Mouse (Mus musculus) intestine, postnatal 0 days (tissue): ENCODE results near the gene Neu1. TPM values are rescaled to one million over a fixed set of nuclear protein-coding genes. Genes with fewer than 3 reads are reported as not detected.
A peak's percentile ranks its signal among the peaks of the same experiment; 100 is the strongest.

ENCODE experiments used
- ATAC-seq: fragments of 200-750 bp; cut with Nextera tagmentation; 2 replicates; pipeline ENCODE4 v1.8.0; 2017; ENCODE audit warnings: mild to moderate bottlenecking, moderate TSS enrichment, moderate library complexity
- H3K27ac ChIP-seq: fragments of 300-500 bp; sonication (generic); 2 replicates; pipeline ENCODE4 v1.5.1; 2014; ENCODE audit warnings: mild to moderate bottlenecking, low read depth, low read length, moderate library complexity
- H3K27me3 ChIP-seq: fragments of 300-500 bp; sonication (generic); replicated peaks from 2 replicates; pipeline ENCODE4 v1.6.1; 2014; ENCODE audit warnings: low read length, mixed read lengths; ENCODE audit not compliant: control insufficient read depth, insufficient read depth
- H3K36me3 ChIP-seq: fragments of 300-500 bp; sonication (generic); 2 replicates; pipeline ENCODE4 v1.6.1; 2014; ENCODE audit warnings: mild to moderate bottlenecking, moderate library complexity; ENCODE audit not compliant: control insufficient read depth, insufficient read depth
- H3K4me1 ChIP-seq: fragments of 300-500 bp; sonication (generic); replicated peaks from 2 replicates; pipeline ENCODE4 v1.6.1; 2014; ENCODE audit warnings: antibody characterized with exemption, low read length, mixed read lengths; ENCODE audit not compliant: control insufficient read depth, insufficient read depth
- H3K4me2 ChIP-seq: fragments of 300-500 bp; sonication (generic); replicated peaks from 2 replicates; pipeline ENCODE4 v1.6.1; 2014; ENCODE audit warnings: low read depth, mild to moderate bottlenecking, moderate library complexity
- H3K4me3 ChIP-seq: fragments of 300-500 bp; sonication (generic); 2 replicates; pipeline ENCODE4 v1.5.1; 2014; ENCODE audit warnings: low read depth, low read length
- H3K9ac ChIP-seq: fragments of 300-500 bp; sonication (generic); 2 replicates; pipeline ENCODE4 v1.6.1; 2014; ENCODE audit warnings: mild to moderate bottlenecking, low read depth, low read length
- H3K9me3 ChIP-seq: fragments of 300-500 bp; sonication (generic); 2 replicates; pipeline ENCODE4 v1.6.1; 2016; ENCODE audit warnings: mixed run types; ENCODE audit not compliant: control insufficient read depth
- CTCF ChIP-seq: sonication (generic); IDR thresholded peaks from 2 replicates; pipeline ENCODE4 v1.5.1; 2016; ENCODE audit warnings: low read depth, mild to moderate bottlenecking, control low read depth, antibody characterized with exemption, moderate library complexity
- WGBS: fragments of 180-500 bp; shearing (Covaris S2); extraction: QIAGEN DNeasy Blood & Tissue Kit; methylation state at CpG from one replicate; pipeline ENCODE4 v1.1.7; 2014; 5-methylcytosine and 5-hydroxymethylcytosine counted together
- polyA plus RNA-seq: library from polyadenylated mRNA; unstranded; fragments of >200 nt; fragmentation: Nextera tagmentation; extraction: Ambion mirVana; gene quantifications from 2 replicates; pipeline ENCODE4 v1.2.1, GENCODE M21; 2015

Neu1 gene
- polyA plus RNA-seq, 1 experiment from 2014 or later: 522 TPM

DNA sequence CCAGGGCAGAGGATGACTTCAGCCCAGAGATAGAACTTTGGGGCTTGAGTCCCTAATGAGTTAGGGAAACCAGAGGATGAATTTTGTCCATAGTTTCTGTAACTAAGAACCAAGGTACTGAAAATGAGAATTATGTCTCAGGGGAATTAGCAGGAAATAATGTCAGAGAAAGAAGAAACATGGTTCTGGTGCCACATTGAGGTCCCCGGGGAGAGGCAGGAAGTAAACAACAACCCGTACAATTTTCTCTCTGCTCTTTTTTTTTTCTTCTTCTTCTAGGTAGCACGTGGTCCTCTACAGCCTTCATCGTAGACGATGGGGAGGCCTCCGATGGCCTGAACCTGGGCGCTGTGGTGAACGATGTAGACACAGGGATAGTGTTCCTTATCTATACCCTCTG lies 1.2 kb downstream of the Neu1 start:
- no peak for ATAC-seq
- Histone ChIP-seq H3K9ac (peak overlapping the region; percentile 77; the same call in 1 of the 2 replicates), H3K4me1 (no peaks in the 10 kb centered on the region), H3K27ac (no peak overlapping the region), H3K9me3 (no peaks in the 10 kb centered on the region), H3K27me3 (no peaks in the 10 kb centered on the region), H3K4me2 (peak overlapping the region; percentile 95), H3K4me3 (peak overlapping the region; percentile 77), H3K36me3 (peaks cover 43% of the 10 kb centered on the region)
- 36% methylated on average over 8 of the region's 8 CpGs for WGBS
- no peak for TF ChIP-seq CTCF

DNA sequence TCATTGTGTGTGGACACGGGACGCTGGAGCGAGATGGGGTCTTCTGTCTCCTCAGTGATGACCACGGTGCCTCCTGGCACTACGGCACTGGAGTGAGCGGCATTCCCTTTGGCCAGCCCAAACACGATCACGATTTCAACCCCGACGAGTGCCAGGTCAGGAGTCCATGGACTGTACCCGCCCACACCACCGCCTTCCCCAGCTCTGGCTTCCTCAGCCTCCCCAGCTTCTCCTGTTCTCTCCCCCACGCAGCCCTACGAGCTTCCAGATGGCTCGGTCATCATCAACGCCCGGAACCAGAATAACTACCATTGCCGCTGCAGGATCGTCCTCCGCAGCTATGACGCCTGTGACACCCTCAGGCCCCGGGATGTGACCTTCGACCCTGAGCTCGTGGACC lies 3.0 kb downstream of the Neu1 start:
- Histone ChIP-seq H3K4me1 (no peaks in the 10 kb centered on the region), H3K27me3 (no peaks in the 10 kb centered on the region), H3K4me2 (peak overlapping the region; percentile 95), H3K9me3 (no peaks in the 10 kb centered on the region), H3K36me3 (peaks cover 31% of the 10 kb centered on the region), H3K27ac (no peak overlapping the region), H3K9ac (peak overlapping the region; percentile 2; the same call in 1 of the 2 replicates), H3K4me3 (peak overlapping the region; percentile 23)
- no peak for ATAC-seq
- TF ChIP-seq CTCF: no peak
- WGBS: 62% methylated on average over 24 of the region's 24 CpGs

- ATAC-seq: no peak
- no peak for TF ChIP-seq CTCF
- Histone ChIP-seq H3K36me3 (peaks cover 31% of the 10 kb centered on the region), H3K9ac (peak overlapping the region; percentile 17; the same call in 1 of the 2 replicates), H3K27me3 (no peaks in the 10 kb centered on the region), H3K9me3 (no peaks in the 10 kb centered on the region), H3K4me2 (peak overlapping the region; percentile 95), H3K4me3 (peak overlapping the region; percentile 23; the same call in 1 of the 2 replicates), H3K4me1 (no peaks in the 10 kb centered on the region), H3K27ac (0 out of 2 replicates have a peak overlapping the region, but pooled peaks have one; percentile 21)
- 42% methylated on average over 8 of the region's 8 CpGs for WGBS
These were observed 3.8 kb downstream of the Neu1 start for GRCm38 (mm10) chr17:34934830-34935229.

DNA sequence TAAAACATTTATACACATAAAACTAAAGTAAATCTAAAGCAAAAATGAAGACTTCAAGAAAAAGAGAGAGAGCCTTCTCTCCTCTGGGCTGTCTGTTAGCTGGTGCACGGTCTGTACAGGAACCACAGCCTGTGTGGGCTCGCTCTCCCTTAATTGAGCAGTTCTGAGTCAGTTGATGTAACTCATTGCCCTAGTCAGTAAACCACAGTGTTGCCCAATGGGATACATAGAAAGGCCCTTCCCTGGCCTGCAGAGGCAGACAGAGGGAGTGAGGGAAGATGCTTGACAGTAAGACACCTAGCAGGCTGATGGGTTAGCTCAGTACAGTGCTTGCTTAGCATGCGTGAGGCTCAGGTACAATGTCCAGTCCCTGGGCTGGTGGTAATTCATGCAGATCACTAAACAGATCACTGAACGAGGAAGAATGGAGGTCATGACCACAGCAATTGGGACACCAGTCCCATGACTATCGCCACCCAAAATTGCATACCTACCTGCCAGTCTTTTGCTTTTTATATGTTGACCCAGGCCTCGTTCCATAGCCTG lies 7.0 kb downstream of the Neu1 start:
- H3K9ac ChIP-seq: no peak overlapping the region
- H3K4me2 ChIP-seq: no peak overlapping the region
- H3K27ac ChIP-seq: no peak overlapping the region
- no peaks in the 10 kb centered on the region for H3K9me3 ChIP-seq
- no peaks in the 10 kb centered on the region for H3K27me3 ChIP-seq
- no peak overlapping the region for H3K4me3 ChIP-seq
- no peak for ATAC-seq
- H3K36me3 ChIP-seq: peaks cover 26% of the 10 kb centered on the region
- WGBS: 67% methylated on average over 6 of the region's 6 CpGs
- no peak for TF ChIP-seq CTCF
- 0 out of 2 replicates have a peak, but pooled peaks cover 4% of the 10 kb centered on the region for H3K4me1 ChIP-seq

DNA sequence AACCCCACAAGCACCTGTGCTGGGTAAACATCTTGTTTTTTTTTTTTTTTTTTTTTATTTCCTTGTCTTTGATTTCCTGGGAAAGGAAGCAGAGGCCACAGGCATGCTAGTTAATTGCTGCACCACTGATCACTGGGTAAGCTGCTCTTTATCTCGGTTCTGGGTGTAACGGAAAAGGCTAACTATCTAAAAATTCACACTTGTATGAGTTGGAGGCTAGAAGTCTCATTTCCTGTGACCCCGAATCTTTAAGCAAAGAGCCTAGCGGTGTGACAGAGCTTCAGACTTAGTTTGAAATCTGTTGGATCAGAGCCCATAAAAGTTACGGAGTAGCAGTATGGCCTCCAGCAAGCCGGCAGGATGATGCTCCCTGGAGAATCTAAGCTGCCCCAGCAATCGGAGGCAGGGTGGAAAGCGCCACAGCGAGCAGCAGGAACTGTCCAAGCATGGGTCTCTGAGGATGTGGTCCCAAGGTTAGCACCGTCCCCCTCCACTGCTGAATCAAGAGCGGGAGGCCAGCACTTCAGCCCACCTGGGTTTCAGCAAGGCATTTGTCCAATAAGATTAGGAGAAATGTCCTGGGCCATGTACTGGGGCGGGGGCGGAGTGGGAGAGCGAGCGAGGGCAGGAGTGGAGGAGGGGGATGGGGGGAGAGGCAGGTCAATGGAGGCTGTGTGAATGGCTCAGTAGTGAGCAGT lies 10.4 kb downstream of the Neu1 start:
- H3K27me3 ChIP-seq: no peaks in the 10 kb centered on the region
- no peak overlapping the region for H3K9ac ChIP-seq
- H3K4me1 ChIP-seq: peaks cover 7% of the 10 kb centered on the region; the same call in 1 of the 2 replicates
- H3K4me3 ChIP-seq: peak overlapping the region; percentile 16
- H3K27ac ChIP-seq: peak overlapping the region; percentile 50
- H3K4me2 ChIP-seq: peak overlapping the region; percentile 60
- H3K36me3 ChIP-seq: no peaks in the 10 kb centered on the region
- no peak for ATAC-seq
- no peaks in the 10 kb centered on the region for H3K9me3 ChIP-seq
- 13% methylated on average over 15 of the region's 15 CpGs for WGBS
- TF ChIP-seq CTCF: no peak

GRCm38 (mm10) chr17:34943128-34943815 lies 12.2 kb downstream of the Neu1 start:
- no peak for TF ChIP-seq CTCF
- peak overlapping the region; percentile 82 for H3K27ac ChIP-seq
- H3K4me1 ChIP-seq: peaks cover 7% of the 10 kb centered on the region; the same call in 1 of the 2 replicates
- peak overlapping the region; percentile 32; the same call in 1 of the 2 replicates for H3K4me2 ChIP-seq
- no peaks in the 10 kb centered on the region for H3K36me3 ChIP-seq
- peak; percentile 62 for ATAC-seq
- H3K27me3 ChIP-seq: no peaks in the 10 kb centered on the region
- no peak overlapping the region for H3K4me3 ChIP-seq
- WGBS: 30% methylated on average over 4 of the region's 4 CpGs
- no peaks in the 10 kb centered on the region for H3K9me3 ChIP-seq
- H3K9ac ChIP-seq: no peak overlapping the region
